Mouse (Mus musculus) MN1 (cell line): ENCODE measurements around the gene Slc5a10.
A peak's percentile ranks its signal among the peaks of the same experiment; 100 is the strongest.

Source experiments
- DNase-seq: peaks from one replicate; pipeline ENCODE4 v3.0.0-alpha.2; 2016; ENCODE audit warnings: low spot score

Gene Slc5a10

DNA sequence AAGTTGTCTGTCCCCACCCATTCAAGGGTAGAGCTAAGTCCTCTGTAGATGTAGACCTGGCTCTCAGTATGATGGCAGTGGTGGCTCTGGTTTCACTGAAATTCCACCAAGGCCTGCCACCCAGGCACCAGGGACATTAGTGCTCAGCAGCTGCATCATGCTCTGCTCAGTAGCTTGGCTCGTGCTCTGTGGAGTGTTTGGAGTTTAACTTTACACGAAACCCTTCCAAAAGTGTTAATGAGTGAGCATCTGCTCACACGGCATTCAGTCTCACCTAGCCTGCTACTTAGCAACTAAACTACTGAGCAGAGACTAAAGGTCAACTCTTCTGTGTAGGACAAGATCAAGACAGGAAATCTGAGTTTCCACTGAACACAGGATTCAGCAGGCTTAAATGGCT lies at the start of gene Slc5a10:
Slc5a10 (minus strand) TSS at position 191 of the 400 bp plus-strand sequence.
- DNase-seq, result no peak

DNA sequence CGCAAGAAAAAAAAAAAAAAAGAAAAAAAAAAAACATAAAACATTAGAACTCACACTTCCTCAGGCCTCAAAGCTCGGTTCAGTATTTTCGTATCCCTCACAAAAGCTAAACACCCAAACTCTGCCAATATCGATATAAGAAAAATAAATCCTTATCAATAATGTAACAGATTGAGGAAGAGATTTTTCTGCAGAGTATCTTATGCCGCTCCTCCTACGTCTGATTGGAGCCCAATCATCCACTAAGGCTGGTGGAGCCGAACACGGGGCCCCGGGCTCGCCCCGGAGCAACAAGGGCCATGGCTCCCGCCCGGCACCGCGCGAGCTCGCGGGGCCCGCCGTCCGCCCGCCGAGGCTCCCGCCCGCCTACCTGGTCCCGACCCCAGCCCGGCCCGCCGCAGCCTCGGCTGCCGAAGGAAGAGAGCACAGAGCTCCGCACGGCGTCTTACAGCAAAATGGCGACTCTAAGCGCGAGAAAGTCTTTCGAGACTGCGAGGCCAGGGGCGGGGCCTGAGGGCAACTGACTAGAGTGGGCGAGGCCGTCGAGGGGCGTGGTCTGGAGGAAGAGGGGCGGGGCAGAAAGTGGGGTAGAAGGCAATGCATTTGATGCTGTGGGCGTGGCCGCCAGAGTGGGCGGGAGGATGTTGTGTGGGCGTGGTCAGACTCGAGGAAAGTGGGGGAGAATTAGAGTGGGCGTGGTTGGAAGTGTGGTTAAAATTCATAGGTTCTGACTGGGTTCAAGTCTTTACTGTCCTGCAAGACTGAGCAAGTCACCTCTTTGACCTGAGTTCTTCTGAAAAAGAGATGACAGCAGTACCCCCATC lies 41.2 kb upstream of the Slc5a10 start, which contains the start of gene Prpsap2:
Prpsap2 (minus strand) TSS at position 505 of the 824 bp plus-strand sequence.
- peak; percentile 96 for DNase-seq

DNA sequence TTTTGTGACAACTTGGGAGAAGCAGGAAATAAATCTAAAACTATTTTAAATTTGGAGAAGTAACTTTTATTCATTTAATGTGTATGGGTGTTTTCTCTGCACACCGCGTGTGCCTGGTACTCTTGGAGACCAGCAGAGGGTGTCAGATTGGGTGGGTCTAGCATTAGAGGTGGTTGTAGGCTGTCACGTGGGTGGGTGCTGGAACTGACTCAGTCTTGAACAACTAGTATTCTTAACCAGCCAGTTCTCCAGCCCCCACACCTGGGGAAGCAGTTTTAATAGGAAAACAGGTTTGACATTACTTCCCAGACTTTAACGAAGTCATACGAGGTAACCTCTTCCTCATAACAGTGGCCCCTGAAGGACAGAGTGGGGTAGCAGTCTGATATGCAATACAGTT lies 39.9 kb upstream of the Slc5a10 start:
- no peak for DNase-seq

- DNase-seq, result no peak
These were observed 36.5 kb upstream of the Slc5a10 start for GRCm38 (mm10) chr11:61757151-61757550.

GRCm38 (mm10) chr11:61751612-61752011 lies 31.0 kb upstream of the Slc5a10 start:
- no peak for DNase-seq

GRCm38 (mm10) chr11:61747161-61747560 lies 26.5 kb upstream of the Slc5a10 start:
- no peak for DNase-seq

- no peak for DNase-seq
These were observed 25.2 kb upstream of the Slc5a10 start for GRCm38 (mm10) chr11:61745781-61746180.

GRCm38 (mm10) chr11:61744460-61744859 lies 23.8 kb upstream of the Slc5a10 start:
- DNase-seq, result no peak

DNA sequence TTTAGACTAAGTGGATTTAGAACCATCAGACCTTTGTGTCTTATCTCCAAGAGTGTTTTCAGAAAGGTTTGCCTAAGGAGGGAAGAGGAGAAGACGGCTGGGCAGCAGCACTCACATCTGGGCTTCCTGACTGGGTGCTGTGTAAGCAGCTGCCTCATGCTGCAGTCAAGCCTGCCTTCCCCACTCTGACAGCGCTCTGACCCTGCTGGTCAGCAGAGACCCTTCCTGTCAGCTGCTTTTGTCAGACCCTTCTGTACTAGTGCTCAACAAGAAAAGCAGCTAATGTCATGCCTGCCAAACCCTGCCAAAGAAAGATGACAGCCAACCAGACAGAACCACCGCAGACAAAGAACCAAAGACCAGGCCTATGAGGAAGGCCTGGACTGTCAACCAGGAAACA lies 23.1 kb upstream of the Slc5a10 start:
- no peak for DNase-seq

DNA sequence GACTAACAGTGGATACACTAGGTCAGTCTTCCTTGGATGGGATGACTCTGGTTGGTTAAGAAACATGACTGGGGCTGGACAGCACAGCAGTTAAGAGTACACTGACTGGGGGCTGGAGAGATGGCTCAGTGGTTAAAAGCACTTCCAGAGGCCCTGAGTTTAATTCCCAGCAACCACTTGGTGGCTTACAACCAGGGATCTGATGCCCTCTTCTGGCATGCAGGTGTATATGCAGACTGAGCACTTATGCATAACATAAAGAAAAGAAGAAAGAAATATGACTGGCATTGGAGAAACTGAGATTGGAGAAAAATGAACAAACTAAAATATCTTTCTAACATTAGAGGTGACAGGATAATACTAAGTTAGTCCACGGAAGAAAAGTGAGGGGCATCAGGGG lies 19.9 kb upstream of the Slc5a10 start:
- DNase-seq, result no peak

DNA sequence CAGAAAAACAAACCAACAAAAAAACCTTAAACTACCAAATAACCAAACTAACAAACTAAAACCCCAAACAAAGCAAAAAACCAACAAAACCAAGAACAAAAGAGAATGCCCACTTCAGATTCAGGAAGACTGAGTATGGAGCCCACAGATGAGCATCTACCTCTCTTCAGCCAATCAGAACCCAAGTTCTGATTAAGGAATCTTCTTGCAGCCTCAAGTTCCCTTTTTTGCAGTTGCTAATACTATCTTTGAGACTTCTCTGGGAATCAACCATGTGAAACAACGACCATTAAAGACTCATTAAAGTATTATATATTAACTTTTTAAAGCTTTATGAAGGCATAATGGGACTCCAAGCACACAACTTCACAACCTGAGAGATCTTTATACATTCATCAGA lies 16.7 kb upstream of the Slc5a10 start:
- no peak for DNase-seq

DNA sequence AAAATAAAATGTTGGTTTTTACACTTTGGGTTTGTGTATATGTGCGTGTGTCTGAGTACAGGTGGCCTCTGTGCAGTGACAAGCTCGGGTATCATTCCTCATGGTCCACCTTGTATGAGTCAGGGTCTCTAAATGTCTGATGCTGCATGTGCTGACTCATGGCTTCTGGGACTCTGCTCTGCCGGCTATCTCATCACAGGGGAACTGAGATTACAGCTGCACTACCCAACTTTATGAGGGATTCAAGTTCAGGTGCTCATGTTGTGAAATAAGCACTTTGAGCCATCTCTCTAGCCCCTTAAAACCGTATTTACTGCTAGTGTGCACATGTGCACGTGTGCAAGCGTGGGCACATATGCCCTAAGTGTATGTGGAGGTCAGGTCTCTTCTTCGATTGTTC lies 12.0 kb upstream of the Slc5a10 start:
- DNase-seq, result no peak

- DNase-seq, result no peak
These were observed 7.4 kb upstream of the Slc5a10 start for GRCm38 (mm10) chr11:61728037-61728436.

DNA sequence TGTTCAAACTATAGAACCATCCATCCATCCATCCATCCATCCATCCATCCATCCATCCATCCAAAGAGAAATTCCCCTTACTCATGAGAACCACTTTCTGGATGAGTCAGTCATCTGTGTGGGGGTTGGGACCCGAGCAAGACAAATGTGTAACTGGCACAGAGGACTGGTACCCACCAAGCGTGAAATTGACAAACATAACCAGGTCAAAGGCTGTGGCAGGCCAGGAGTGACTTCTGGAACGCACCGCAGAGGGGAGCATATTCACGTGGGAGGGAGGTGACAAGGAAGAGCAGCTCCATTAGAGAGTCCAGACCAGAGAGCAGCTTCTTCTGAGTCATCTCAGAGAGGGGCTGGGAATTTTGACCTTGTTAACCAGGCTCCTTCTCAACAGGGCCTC lies 1.5 kb upstream of the Slc5a10 start:
- no peak for DNase-seq

DNA sequence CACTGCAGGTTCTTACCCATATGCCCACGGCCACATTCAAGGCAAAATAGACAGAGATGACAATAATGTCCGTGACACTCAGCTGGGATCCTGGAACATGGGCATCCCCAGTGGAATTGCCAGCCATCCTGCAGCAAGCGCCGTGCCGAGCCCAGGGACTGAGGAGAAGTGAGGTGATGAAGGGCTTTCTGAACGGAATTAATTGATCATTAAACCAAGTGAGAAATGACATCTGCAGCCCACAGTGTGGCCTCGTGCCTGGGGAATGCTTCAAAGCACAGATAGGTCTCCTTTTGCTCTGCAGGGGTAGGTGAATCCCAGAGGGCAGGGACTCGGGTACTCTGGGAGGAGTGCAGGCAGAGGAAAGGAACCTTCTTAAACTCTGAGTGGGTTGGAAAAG lies 800 bp downstream of the Slc5a10 start:
- DNase-seq, result no peak

DNA sequence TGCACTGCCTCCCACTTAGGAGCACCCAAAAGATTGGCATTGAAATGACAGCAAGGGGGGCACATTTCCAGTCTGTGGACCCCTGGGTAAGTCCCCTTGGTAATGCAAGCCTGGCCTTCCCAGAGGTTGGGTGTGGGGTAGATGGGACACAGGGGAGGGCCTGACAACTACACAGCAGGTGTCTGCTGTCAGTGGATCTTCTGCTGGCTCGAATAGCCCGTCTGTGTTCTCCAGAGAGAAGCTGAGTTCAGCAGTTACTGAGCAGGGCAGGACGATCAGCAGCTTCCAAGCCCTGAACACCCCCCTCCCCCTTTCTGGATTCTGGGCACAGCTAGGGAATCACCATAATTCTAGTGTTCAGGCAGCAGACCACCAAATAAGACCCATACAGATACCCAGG lies 1.2 kb downstream of the Slc5a10 start:
- no peak for DNase-seq

DNA sequence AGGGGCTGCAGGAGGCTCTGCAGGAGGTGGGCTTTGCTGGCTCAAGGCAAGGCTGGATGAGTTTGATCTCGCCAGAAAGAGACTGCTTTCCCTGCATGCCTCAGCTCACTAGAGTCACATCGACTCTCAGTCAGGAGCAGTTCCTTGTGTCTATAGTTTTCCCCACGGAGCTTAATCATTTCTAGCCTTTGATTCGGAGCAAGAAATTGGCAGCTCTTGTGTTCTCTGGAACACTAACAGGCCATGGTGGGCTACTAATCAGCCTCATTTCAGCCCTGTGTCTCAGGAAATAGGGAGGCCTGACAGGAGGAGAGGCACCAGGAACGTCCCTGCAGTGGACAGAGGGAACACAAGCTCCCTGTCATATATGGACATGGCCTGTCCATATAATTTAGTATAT lies 2.6 kb downstream of the Slc5a10 start:
- DNase-seq, result no peak

- DNase-seq, result peak; percentile 9
These were observed 5.5 kb downstream of the Slc5a10 start for GRCm38 (mm10) chr11:61715130-61715529.

- peak; percentile 85 for DNase-seq
These were observed 6.1 kb downstream of the Slc5a10 start for GRCm38 (mm10) chr11:61714346-61715117.

DNA sequence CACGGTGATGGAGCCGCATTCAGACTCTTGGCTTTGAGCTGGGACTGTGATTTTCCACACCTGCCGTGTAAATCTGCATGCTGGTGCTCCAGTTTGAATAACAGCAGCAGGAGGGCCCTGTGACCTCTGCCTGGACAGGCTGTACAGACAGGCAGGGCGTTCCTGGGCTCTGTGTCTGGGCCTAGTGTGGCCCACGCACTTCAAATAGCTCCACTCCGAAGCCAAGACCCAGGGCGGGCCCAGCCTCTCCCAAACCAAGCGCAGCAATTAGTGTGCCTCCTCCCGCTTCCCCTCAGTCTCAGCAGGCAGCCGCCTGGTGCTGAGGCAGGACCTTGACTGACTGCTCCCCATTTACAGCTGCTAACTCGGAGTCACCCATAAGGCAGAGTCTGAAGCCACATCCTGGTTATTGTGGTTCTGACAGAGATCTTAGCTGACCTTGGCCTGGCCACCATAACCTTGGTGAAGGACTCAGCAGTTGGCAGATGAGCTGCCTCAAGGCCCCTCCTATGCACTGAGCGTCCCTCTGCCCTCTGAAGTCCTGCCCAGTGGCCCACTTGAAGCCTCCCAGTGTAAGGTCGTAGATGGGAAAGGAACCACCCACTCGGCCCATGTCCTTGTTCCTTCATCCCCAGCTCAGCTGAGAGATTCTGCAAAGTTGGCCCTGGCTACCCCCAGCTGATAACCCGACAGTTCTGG lies 7.3 kb downstream of the Slc5a10 start:
- no peak for DNase-seq

GRCm38 (mm10) chr11:61708928-61709327 lies 11.7 kb downstream of the Slc5a10 start:
- DNase-seq, result no peak

DNA sequence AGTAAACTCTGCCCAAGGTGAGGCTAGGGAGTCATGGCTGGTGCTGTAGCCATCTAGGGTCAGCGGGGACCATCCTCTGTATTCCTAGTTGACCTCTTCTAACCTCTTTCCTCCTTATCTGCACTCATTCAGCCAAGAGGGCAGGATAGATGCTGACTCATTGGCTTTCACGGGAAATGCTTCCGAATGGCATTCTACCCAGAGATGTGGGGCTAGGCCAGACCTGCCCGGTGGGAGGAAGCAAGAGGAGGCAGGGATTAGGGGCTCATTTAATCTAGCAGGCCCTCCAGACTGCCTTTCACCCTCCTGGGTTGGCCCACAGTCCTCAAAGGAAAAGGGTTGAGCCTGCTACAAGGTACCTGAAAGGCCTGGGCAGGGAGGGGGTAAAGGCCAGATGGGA lies 14.4 kb downstream of the Slc5a10 start:
- no peak for DNase-seq

- no peak for DNase-seq
These were observed 15.0 kb downstream of the Slc5a10 start for GRCm38 (mm10) chr11:61705581-61705980.
